Mouse (Mus musculus): ENCODE data around the gene Ampd3.
A peak's percentile ranks its signal among the peaks of the same experiment; 100 is the strongest.

Gene Ampd3

GRCm38 (mm10) chr7:110801028-110801427 is 33.0 kb downstream of the Ampd3 start:
- peak; percentile 70 for DNase-seq (ENCODE audit: low spot score)

DNA sequence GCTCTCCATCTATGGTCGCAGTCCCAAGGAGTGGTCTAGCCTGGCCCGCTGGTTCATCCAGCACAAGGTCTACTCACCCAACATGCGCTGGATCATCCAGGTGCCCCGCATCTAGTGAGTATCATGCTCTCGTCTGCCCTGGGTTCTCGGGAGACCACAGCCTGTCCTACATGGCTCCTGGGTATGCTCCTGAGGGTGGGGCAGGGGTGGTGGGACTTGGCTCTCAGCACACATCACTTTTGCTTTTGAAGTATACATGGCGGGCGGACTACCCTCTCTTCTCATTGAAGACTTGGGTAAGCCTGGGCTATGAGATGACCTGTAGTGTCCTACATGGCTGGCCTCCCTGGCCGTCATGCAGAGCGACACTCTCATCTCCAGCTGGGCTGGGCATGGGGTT is 35.1 kb downstream of the Ampd3 start:
- DNase-seq (ENCODE audit: low spot score) = no peak

DNA sequence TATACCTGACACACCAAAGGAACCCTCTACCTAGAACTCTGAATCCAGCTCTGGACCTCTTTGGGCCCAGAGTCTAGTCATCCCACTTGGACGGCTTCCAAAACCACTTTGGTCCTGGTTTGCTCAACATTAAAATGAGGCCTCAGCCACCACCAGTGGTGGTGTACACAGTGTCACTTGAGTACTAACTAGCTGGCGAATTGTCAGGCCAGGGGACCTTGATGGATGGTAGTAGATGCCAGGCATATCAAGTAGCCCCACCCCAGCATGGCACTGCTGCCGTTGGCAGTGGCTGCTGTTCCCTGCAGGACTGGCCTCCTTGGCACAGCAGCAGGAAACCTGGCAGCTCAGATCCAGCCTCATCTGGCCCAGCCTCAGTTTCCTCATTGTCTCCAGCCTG is 36.3 kb downstream of the Ampd3 start:
- no peak for DNase-seq (ENCODE audit: low spot score)

DNA sequence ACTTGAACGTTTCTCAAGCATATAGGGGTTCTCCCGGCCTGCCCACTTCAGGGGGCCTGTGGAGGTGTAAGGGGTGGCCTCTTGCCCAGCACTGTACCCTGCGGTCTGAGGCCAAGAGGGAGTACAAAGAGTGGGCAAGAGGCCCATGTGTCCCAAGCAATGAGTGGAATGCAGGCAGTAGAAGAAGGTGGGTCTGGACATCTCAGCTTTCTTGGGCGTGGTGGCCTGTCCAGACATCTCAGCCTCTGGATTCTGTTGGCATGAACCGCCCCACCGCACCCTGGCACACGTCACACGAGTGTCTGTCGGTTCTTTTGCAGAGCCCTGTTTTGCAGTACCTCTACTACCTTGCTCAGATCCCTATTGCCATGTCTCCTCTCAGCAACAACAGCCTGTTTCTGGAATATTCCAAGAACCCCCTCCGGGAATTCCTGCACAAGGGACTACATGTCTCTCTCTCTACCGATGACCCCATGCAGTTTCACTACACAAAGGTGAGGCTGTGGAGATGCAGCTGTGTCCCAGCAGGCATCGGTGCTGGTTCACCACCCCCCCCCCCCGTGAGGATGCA is 39.5 kb downstream of the Ampd3 start:
- DNase-seq (ENCODE audit: low spot score) = no peak

DNA sequence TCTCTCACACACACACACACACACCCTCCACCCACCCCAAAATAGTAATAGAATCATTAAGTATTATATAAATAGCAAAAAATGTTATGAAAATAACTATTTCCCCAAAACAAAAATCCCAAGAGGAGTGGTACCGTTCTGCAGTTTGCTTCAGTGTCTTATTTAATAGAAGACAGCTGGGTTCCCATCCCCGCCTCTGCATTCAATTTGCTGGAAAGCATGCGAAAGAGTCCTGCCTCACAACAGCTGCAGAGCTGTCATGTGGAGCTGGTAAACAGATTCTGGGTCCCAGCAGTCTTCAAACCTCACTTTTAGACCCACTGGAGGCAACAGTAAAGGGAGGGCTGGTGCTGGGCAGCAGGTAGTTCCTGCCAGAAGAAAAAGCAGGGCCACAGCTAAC is 41.0 kb downstream of the Ampd3 start:
- no peak for DNase-seq (ENCODE audit: low spot score)

- DNase-seq (ENCODE audit: low spot score) = no peak
Observed at GRCm38 (mm10) chr7:110809585-110810557, 41.9 kb downstream of the Ampd3 start.

GRCm38 (mm10) chr7:110810995-110811394 is 43.0 kb downstream of the Ampd3 start:
- no peak for DNase-seq (ENCODE audit: low spot score)

DNA sequence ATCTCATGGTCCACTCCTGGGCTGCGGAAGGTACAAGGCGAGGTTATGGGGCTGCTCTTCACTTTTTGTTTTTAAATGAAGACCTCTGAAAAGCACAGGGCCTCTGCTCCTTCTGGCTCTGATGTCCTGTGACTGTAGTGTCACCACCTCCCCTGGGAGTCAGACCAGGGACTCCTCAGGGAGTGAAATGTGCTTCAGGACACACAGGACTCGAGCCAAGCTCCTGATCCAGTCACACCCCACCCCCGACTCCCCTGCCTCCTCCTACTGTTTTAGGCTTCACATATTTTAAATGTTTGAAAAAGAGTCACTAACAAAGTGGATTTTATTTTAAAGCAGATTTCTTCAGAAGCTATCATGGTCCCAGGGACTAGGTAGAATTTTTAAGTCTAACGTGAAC is 43.5 kb downstream of the Ampd3 start:
- no peak for DNase-seq (ENCODE audit: low spot score)

GRCm38 (mm10) chr7:110813983-110814382 is 46.0 kb downstream of the Ampd3 start:
- DNase-seq (ENCODE audit: low spot score) = no peak

- DNase-seq (ENCODE audit: low spot score) = no peak
Observed at GRCm38 (mm10) chr7:110816037-110816436, 48.0 kb downstream of the Ampd3 start.

GRCm38 (mm10) chr7:110818206-110818605 is 50.2 kb downstream of the Ampd3 start:
- no peak for DNase-seq (ENCODE audit: low spot score)

GRCm38 (mm10) chr7:110818787-110819350 is 50.9 kb downstream of the Ampd3 start:
- no peak for DNase-seq (ENCODE audit: low spot score)

GRCm38 (mm10) chr7:110821068-110821467 is 53.1 kb downstream of the Ampd3 start:
- DNase-seq (ENCODE audit: low spot score) = no peak

DNA sequence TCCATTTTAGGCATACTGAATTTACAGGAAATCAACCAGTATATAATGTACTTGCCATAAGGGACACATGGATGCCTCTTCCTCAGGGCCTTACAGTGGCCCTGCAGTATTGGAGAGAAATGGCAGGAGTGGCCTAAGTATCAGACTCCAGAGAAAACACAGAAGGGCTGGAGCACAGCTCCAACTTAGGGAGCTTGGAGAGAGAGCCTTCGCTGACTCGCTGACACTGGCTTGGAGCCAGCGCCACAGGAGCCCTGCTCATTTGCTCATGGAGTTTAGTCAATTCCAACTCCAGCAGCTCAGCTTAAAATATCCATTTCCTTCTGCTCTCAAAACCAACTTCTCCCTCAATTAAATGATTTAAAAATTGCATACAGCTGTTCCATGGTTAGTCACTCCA is 53.6 kb downstream of the Ampd3 start:
- no peak for DNase-seq (ENCODE audit: low spot score)

GRCm38 (mm10) chr7:110822055-110822454 is 54.0 kb downstream of the Ampd3 start:
- no peak for DNase-seq (ENCODE audit: low spot score)

DNA sequence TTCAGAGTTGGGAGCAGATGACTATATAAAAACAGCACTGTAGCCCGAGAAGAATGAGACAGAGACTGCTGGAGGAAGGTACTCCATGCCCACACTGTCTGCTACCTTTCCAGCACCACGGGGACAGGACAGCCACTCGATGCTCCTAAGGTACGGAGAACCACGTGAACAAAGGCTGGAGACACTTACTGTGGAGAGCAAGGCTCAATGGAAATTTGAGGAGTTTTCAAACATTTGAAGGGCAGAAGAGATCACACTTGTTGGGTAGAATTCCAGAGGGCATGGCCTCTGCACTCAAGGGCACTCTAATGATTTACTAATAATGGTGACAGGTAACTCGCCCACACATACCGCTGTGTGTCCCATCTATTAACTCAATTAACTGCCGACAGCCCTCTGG is 55.1 kb downstream of the Ampd3 start:
- DNase-seq (ENCODE audit: low spot score) = no peak

GRCm38 (mm10) chr7:110823593-110823992 is 55.6 kb downstream of the Ampd3 start:
- no peak for DNase-seq (ENCODE audit: low spot score)

- DNase-seq (ENCODE audit: low spot score) = no peak
Observed at GRCm38 (mm10) chr7:110823995-110824953, 56.3 kb downstream of the Ampd3 start.

- DNase-seq (ENCODE audit: low spot score) = no peak
Observed at GRCm38 (mm10) chr7:110833024-110833423, 65.0 kb downstream of the Ampd3 start.

GRCm38 (mm10) chr7:110834018-110834417 is 66.0 kb downstream of the Ampd3 start:
- no peak for DNase-seq (ENCODE audit: low spot score)

DNA sequence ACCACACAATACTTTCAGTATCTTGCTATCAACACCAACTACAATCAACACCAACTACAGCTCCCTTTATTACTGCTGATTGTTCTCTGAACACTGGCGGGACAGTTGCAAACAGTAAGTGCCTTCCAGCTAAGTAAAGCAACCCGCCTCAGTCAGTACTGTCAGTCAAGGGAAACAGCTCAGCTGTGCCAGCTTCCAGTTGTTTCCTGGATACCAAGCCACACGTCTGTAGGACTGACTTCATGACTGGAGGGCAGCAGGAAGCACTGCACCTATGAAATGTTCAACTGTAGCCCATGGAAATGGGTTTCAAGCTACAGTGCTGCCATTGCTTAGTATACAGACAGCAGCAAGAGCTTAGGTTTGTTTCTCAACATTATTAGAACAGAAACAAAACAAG is 66.5 kb downstream of the Ampd3 start:
- no peak for DNase-seq (ENCODE audit: low spot score)

- no peak for DNase-seq (ENCODE audit: low spot score)
Observed at GRCm38 (mm10) chr7:110840332-110840731, 72.3 kb downstream of the Ampd3 start.
